Mouse (Mus musculus) cerebellum, adult 8-10 months (tissue): ENCODE measurements around the gene Atp8b2.
A peak's percentile ranks its signal among the peaks of the same experiment; 100 is the strongest.

Experiments
- DNase-seq: peaks from one replicate; pipeline ENCODE4 v3.0.0; 2022

Gene Atp8b2

GRCm38 (mm10) chr3:89963221-89963763 lies at the start of gene Atp8b2:
TSS of gene Atp8b2 (minus strand) at chr3:89963508.
- DNase-seq = peak; percentile 49

GRCm38 (mm10) chr3:90010291-90010690 lies 47.0 kb upstream of the Atp8b2 start:
- no peak for DNase-seq

- DNase-seq = no peak
These were observed 40.9 kb upstream of the Atp8b2 start for GRCm38 (mm10) chr3:90004091-90004796.

- DNase-seq = no peak
These were observed 36.5 kb upstream of the Atp8b2 start for GRCm38 (mm10) chr3:89999830-90000229.

GRCm38 (mm10) chr3:89999090-89999489 lies 35.8 kb upstream of the Atp8b2 start:
- no peak for DNase-seq

- DNase-seq = peak; percentile 93
These were observed 35.3 kb upstream of the Atp8b2 start, which contains the start of gene Hax1 for GRCm38 (mm10) chr3:89998612-89999054. TSS of gene Hax1 (minus strand) at chr3:89998780.

- DNase-seq = no peak
These were observed 34.6 kb upstream of the Atp8b2 start for GRCm38 (mm10) chr3:89997791-89998495.

GRCm38 (mm10) chr3:89994807-89995515 lies 31.7 kb upstream of the Atp8b2 start:
- DNase-seq = no peak

GRCm38 (mm10) chr3:89987822-89988221 lies 24.5 kb upstream of the Atp8b2 start:
- DNase-seq = no peak

- no peak for DNase-seq
These were observed 23.9 kb upstream of the Atp8b2 start for GRCm38 (mm10) chr3:89987211-89987610.

GRCm38 (mm10) chr3:89982426-89982825 lies 19.1 kb upstream of the Atp8b2 start:
- no peak for DNase-seq

- DNase-seq = no peak
These were observed 13.6 kb upstream of the Atp8b2 start for GRCm38 (mm10) chr3:89976859-89977258.

GRCm38 (mm10) chr3:89968509-89968908 lies 5.2 kb upstream of the Atp8b2 start:
- no peak for DNase-seq

- no peak for DNase-seq
These were observed 3.6 kb upstream of the Atp8b2 start for GRCm38 (mm10) chr3:89966946-89967345.

GRCm38 (mm10) chr3:89965972-89966371 lies 2.7 kb upstream of the Atp8b2 start:
- no peak for DNase-seq

- DNase-seq = no peak
These were observed 2.2 kb upstream of the Atp8b2 start for GRCm38 (mm10) chr3:89965557-89965956.

GRCm38 (mm10) chr3:89963926-89964739 lies 825 bp upstream of the Atp8b2 start:
- peak; percentile 62 for DNase-seq

GRCm38 (mm10) chr3:89962751-89963220 lies 522 bp downstream of the Atp8b2 start:
- DNase-seq = peak; percentile 46

GRCm38 (mm10) chr3:89962059-89962750 lies 1.1 kb downstream of the Atp8b2 start:
- no peak for DNase-seq

GRCm38 (mm10) chr3:89961436-89961835 lies 1.9 kb downstream of the Atp8b2 start:
- no peak for DNase-seq

- DNase-seq = peak; percentile 91
These were observed 2.8 kb downstream of the Atp8b2 start for GRCm38 (mm10) chr3:89960469-89960868.

- DNase-seq = peak; percentile 44
These were observed 3.9 kb downstream of the Atp8b2 start for GRCm38 (mm10) chr3:89959435-89959834.
